Mouse (Mus musculus) brain, embryonic 14.5 days (tissue): Measurements from ENCODE around the gene Pnrc1. TPM values are rescaled to one million over a fixed set of nuclear protein-coding genes. Genes with fewer than 3 reads are reported as not detected.

Experiments
- DNase-seq: peaks from one replicate; pipeline ENCODE4 v3.0.0-alpha.2; 2011; ENCODE audit warnings: low read depth
- CTCF ChIP-seq: fragments of 200-500 bp; IDR thresholded peaks from 2 replicates; pipeline ENCODE4 v1.5.1; 2012; ENCODE audit warnings: inconsistent platforms, mild to moderate bottlenecking, moderate library complexity, borderline replicate concordance; ENCODE audit not compliant: insufficient read depth, insufficient read length; ENCODE audit errors: extremely low read depth
- POLR2A ChIP-seq: fragments of 200-500 bp; IDR thresholded peaks from 2 replicates; pipeline ENCODE4 v1.6.1; 2012; ENCODE audit warnings: mild to moderate bottlenecking, inconsistent platforms, borderline replicate concordance; ENCODE audit not compliant: poor library complexity, insufficient read depth, insufficient read length, severe bottlenecking; ENCODE audit errors: extremely low read depth
- polyA plus RNA-seq: library from polyadenylated mRNA; depleted of rRNA; stranded (reverse); fragments of >200 nt; gene quantifications from 2 replicates; pipeline ENCODE4 v1.2.3, GENCODE M21; 2012; rRNA removed

Gene Pnrc1
- polyA plus RNA-seq, 1 experiment: 54.0 TPM

- TF ChIP-seq CTCF: no peak
- no peak for TF ChIP-seq POLR2A
- peak; percentile 3 for DNase-seq
Measured at GRCm38 (mm10) chr4:33243016-33243758, 46.8 kb downstream of the Pnrc1 start.

- DNase-seq: peak; percentile 70
- TF ChIP-seq CTCF (no peak), POLR2A (no peak)
Measured at GRCm38 (mm10) chr4:33242536-33242935, 47.4 kb downstream of the Pnrc1 start.

DNA sequence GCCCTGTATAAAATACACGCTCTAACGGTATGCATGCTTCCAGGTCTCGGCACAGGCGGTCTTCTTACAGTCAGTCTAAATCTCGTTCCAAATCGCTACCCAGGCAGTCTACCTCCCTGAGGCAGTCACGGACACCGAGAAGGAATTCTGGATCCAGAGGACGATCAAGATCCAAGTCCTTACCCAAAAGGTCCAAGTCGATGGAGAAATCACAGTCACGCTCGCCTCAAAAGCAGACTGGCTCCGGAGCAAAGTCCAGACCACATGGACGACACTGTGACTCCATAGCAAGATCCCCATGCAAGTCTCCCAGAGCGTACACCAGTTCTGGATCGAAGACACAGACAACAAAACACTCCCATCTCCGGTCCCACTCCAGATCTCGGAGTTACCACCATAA lies 59.1 kb downstream of the Pnrc1 start:
- DNase-seq: no peak
- TF ChIP-seq CTCF: no peak
- TF ChIP-seq POLR2A: no peak

DNA sequence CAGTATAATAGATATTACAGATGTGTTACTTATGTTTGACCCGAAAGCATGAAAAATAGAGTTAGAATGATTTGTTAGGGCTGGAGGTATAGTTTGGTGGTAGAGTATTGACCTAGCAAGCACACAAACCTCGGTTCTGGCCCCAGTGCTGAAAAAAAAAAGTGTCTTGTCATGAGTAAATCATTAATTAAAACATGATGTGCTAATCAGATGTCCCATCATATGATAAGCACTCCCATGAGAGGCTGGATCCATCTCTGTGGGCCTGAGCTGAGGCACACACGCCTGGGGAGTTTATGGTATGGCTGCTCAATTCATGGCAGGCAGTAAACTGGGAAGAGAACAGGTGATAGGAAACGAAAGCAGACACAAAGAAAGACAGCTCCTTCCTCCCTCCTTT lies 60.3 kb downstream of the Pnrc1 start:
- no peak for DNase-seq
- TF ChIP-seq POLR2A (no peak), CTCF (no peak)

GRCm38 (mm10) chr4:33227164-33227563 lies 62.8 kb downstream of the Pnrc1 start:
- DNase-seq: no peak
- no peak for TF ChIP-seq POLR2A
- TF ChIP-seq CTCF: no peak

DNA sequence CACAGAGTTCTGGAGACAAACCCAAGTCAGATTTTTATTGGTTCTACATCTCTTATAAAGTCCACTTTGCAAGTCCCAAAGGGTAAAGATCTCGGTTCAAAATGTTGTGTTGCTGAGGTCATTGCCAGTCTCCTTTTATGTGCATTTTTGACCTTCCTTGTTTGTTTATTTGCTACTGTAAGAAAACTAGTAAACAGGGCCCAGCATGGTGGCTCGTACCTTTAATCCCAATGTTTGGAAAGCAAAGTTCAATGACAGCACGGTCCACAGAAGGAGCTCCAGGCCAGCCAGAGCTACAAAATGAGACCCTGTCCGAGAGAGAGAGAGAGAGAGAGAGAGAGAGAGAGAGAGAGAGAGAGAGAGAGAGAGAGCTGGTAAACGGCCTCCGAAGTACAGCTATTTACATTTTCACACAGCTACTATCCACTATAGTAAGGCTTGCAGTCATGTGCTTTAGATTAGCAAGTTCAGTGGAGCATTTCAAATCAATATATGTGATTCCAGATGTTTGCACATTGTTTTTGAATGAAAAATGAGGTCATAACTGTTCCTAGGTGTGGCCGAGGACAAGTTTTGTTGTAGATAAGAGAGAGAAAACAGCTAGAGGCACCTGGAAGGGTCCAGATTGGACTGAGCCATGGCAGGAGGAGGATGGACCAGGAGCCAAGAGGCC lies 65.8 kb downstream of the Pnrc1 start:
- no peak for DNase-seq
- TF ChIP-seq POLR2A (no peak), CTCF (no peak)

DNA sequence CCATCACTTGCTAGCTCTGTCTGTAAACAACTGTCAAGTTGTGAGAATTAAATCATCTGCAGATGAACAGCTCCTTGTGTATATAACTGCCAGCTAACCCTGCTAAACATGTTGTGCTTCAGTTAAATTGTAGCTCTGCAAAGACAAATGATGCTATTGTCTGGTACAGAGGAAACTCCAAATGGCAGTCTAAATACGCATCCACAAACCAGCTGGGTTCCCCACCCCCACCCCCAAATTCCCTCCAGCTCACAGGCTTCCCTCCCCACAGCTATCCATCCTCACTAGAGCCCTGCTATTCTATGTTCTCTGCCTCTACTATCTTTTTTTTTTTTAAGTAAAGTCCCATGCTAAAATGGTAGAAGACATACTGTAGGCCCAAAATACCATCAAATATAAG lies 68.1 kb downstream of the Pnrc1 start:
- no peak for DNase-seq

GRCm38 (mm10) chr4:33208881-33209841 lies 80.8 kb downstream of the Pnrc1 start, which contains the start of gene Srsf12:
TSS of gene Srsf12 (plus strand) at chr4:33208991.
- DNase-seq: peak; percentile 69
- no peak for TF ChIP-seq CTCF
- peak; percentile 34; the same call in 1 of the 2 replicates for TF ChIP-seq POLR2A

More for the DNA sequence above, 68.1 kb downstream of the Pnrc1 start:
- TF ChIP-seq POLR2A: no peak
- TF ChIP-seq CTCF: no peak

GRCm38 (mm10) chr4:33207551-33207950 lies 82.4 kb downstream of the Pnrc1 start:
- no peak for DNase-seq
- TF ChIP-seq POLR2A: no peak
- TF ChIP-seq CTCF: no peak

- DNase-seq: peak; percentile 70
- TF ChIP-seq CTCF: peak; percentile 79
- TF ChIP-seq POLR2A: no peak
Measured at GRCm38 (mm10) chr4:33204682-33205081, 85.3 kb downstream of the Pnrc1 start.

DNA sequence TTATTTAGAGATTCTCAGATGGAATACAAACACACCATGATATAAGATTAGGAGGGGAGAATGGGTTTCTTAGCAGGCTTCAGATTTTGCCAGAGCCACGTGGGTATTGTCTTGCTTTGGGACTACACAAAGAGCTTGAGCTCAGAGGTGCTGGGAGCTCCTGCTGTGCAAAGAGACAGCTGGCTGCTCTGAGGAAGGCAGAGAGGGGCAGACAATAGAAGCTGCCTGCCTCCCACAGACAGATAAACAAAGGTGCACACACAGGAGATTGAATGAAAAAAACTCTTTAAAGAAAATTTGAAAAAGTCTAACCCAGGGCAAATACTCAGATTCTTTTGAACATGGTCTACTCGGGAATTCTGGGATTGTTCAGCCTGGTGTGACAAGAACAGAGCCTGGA lies 91.8 kb downstream of the Pnrc1 start:
- TF ChIP-seq POLR2A: no peak
- no peak for TF ChIP-seq CTCF
- DNase-seq: peak; percentile 23

Other genes with a start within 250 kb of the Pnrc1 start
- gene Gabrr2, start 227.2 kb downstream of the Pnrc1 start, polyA plus RNA-seq: 0.59 and 0.98 TPM in 2 replicates
- 0.27 and 0.35 TPM in 2 replicates for gene Gabrr1, start 157.6 kb downstream of the Pnrc1 start, polyA plus RNA-seq
- 3.4 and 4.0 TPM in 2 replicates for gene Pm20d2, start 100.4 kb downstream of the Pnrc1 start, polyA plus RNA-seq
- 22.0 and 34.0 TPM in 2 replicates for gene Srsf12, start 81.2 kb downstream of the Pnrc1 start, polyA plus RNA-seq
- gene Rngtt, start 20.1 kb upstream of the Pnrc1 start, polyA plus RNA-seq: 10.4 and 15.0 TPM in 2 replicates